Mouse (Mus musculus): ENCODE data around the gene Grk5.

- TF ChIP-seq CTCF (conservative IDR thresholded peaks at IDR 0.05; ENCODE audit: low read length) (no peak), NANOG (IDR thresholded peaks at IDR 0.05; ENCODE audit: borderline replicate concordance, low read length) (no peak)
Observed at GRCm38 (mm10) chr19:61021939-61022566, 132.5 kb downstream of the Grk5 start.
